Mouse (Mus musculus): ENCODE results near the gene Mocs3.

- no peak for TF ChIP-seq CTCF (IDR thresholded peaks at IDR 0.05; ENCODE audit: borderline replicate concordance, control insufficient read depth, extremely low read depth, insufficient read depth, low read length, poor library complexity)
- no peak for TF ChIP-seq POLR2A (IDR thresholded peaks at IDR 0.05; ENCODE audit: control insufficient read depth, extremely low read depth, insufficient read depth, low read length, poor library complexity)
Observed at GRCm38 (mm10) chr2:168205681-168206631, 24.5 kb upstream of the Mocs3 start.
